Mouse (Mus musculus) erythroblast, adult 5-6 weeks (primary cell): Measurements from ENCODE around the gene Gm9125. TPM values are rescaled to one million over a fixed set of nuclear protein-coding genes. Genes with fewer than 3 reads are reported as not detected.
"Not testable (repeated sequence)": the region's sequence is repeated elsewhere in the genome, so short reads cannot be mapped to it uniquely, and the experiment has no call there.

ENCODE experiments used
- ATAC-seq: replicated peaks from 2 replicates; pipeline ENCODE4 v1.8.0; 2016; ENCODE audit warnings: moderate number of reproducible peaks, mild to moderate bottlenecking, moderate TSS enrichment, inconsistent platforms; ENCODE audit not compliant: poor library complexity, low FRiP score, severe bottlenecking
- total RNA-seq, 2 experiments: library from RNA; stranded (forward) in 1 of 2; stranded (reverse) in 1 of 2; fragments of 150-400 nt in 1 of 2; fragments of 200-764, 138-1000 nt in 1 of 2; gene quantifications; 2 replicates each; pipeline versions ENCODE4 v1.2.3 to v1.2.4; 2015 to 2017; ENCODE audit warnings: low replicate concordance in 2 of 2

Gm9125 gene
- total RNA-seq (2015; ENCODE audit: low replicate concordance) = not detected in 2 replicates
- not detected in 2 replicates for total RNA-seq (2017; ENCODE audit: low replicate concordance)

DNA sequence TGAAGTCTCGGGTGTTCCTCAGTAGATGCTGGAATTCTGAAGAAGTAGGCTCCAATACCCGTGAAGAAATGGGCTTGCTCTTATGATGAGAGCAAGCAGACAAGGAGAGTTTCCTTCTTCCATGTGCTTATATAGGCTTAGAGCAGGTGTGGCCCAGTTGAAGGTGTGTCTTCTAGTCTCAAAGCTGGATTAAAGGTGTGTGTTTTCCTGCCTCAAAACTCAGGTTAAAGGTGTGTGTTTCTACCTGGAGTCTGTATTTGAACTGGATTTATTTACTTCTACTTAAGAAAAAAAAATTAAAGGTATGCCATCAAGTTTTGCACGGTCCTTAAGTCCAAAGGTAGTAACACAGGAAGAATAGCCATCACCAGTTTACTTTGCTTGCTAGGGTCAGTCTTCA is at the start of gene Gm9125:
TSS of gene Gm9125 (minus strand) at position 101 of the 400 bp plus-strand sequence.
- not testable (repeated sequence) for ATAC-seq

DNA sequence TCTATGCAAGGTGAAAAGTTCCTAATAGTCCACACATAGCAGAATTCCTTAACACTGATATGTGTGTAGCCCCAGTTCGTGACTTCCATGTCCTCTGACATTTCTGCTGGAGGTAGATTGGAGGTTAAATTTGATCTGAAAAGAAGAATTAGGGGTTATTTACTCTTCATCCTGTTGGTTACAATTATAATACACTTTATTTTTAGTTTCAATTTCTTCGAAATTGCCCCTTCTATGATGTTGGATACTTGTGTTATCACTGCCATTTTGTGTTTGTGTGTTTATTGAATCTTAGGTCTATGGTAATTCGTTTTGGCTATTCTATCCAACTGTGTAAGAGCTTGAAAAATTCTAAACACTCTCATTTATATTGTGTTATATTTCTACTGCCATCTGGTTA is 17.9 kb upstream of the Gm9125 start, which contains the start of gene Gm10697:
TSS of gene Gm10697 (minus strand) at position 101 of the 400 bp plus-strand sequence.
- not testable (repeated sequence) for ATAC-seq

DNA sequence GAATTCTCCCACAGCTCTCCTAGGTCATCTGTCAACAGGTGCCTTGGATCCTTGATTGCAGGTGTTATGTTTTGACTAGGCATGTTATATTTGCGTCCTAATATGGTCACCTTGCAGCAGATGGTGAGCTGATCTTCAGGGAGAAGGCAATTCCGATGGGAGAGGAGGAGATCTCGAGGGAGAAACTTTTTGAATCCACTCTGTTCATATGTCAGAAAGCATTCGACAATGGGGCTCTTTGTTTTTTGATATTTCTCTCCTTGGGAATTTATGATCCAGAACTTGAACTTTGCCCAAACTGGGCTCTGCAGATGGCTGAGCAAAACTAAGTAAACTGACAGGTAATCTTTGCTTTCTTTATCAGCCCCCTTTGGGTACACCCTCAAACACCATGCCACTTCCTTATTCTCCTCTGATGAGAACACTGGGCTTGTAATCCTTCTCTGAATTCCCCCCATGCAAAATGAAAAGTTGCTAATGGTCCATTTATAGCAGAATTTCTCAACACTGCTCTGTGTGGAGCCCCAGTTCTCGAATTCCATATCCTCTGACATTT is 5.0 kb downstream of the Gm9125 start:
- ATAC-seq = not testable (repeated sequence)

DNA sequence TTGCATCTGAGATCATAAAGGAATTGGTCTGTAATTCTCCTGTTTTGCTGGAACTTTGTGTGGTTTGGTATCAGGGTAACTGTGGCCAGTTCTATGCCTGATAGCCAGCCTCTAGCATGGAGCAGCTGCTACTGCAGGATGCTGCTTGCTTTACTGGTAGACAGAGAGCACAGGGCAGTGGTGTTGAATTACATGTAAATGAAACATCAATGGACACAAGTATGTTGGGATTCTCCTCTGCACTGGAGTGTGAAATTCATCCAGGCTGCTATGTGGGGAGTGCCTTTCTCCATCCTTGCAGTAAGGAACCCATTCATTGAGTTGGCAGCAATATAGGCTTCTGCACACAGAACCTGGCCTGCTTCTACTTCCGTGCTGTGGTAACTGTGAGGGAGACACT is 16.4 kb downstream of the Gm9125 start:
- not testable (repeated sequence) for ATAC-seq

DNA sequence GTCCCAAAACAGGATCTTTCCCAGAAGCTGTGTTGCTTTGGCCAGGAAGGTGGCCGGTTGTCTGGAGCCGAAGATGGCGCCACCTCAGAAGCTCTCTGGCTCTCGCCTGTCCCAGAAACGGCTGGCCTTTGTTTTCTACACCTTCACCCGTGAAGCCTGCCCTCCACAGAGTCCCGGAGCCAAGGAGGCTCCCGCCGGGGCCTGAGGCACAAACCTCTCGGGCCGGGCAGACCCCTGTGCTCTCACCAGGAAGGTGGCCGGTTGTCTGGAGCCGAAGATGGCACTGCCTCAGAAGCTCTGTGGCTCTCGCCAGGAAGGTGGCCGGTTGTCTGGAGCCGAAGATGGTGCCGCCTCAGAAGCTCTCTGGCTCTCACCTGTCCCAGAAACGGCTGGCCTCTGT is 20.3 kb downstream of the Gm9125 start:
- not testable (repeated sequence) for ATAC-seq

Other genes starting within 250 kb of the Gm9125 start
- gene Tdpoz3, start 228.9 kb downstream of the Gm9125 start, total RNA-seq (2015; ENCODE audit: low replicate concordance) = not detected in 2 replicates
- not detected in 2 replicates for gene Tdpoz3, start 228.9 kb downstream of the Gm9125 start, total RNA-seq (2017; ENCODE audit: low replicate concordance)
- not detected in 2 replicates for gene Gm9117, start 111.3 kb downstream of the Gm9125 start, total RNA-seq (2015; ENCODE audit: low replicate concordance)
- not detected in 2 replicates for gene Gm9117, start 111.3 kb downstream of the Gm9125 start, total RNA-seq (2017; ENCODE audit: low replicate concordance)
- gene Tdpoz5, start 93.6 kb downstream of the Gm9125 start, total RNA-seq (2015; ENCODE audit: low replicate concordance) = not detected in 2 replicates
- not detected in 2 replicates for gene Tdpoz5, start 93.6 kb downstream of the Gm9125 start, total RNA-seq (2017; ENCODE audit: low replicate concordance)
- not detected in 2 replicates for gene Gm10697, start 17.8 kb upstream of the Gm9125 start, total RNA-seq (2015; ENCODE audit: low replicate concordance)
- gene Gm10697, start 17.8 kb upstream of the Gm9125 start, total RNA-seq (2017; ENCODE audit: low replicate concordance) = not detected in 2 replicates
- not detected in 2 replicates for gene Gm10696, start 123.3 kb upstream of the Gm9125 start, total RNA-seq (2015; ENCODE audit: low replicate concordance)
- gene Gm10696, start 123.3 kb upstream of the Gm9125 start, total RNA-seq (2017; ENCODE audit: low replicate concordance) = not detected in 2 replicates
- gene Gm5286, start 141.8 kb upstream of the Gm9125 start, total RNA-seq (2015; ENCODE audit: low replicate concordance) = not detected in 2 replicates
- not detected in 2 replicates for gene Gm5286, start 141.8 kb upstream of the Gm9125 start, total RNA-seq (2017; ENCODE audit: low replicate concordance)
- not detected in 2 replicates for gene Gm4778, start 209.2 kb upstream of the Gm9125 start, total RNA-seq (2015; ENCODE audit: low replicate concordance)
- gene Gm4778, start 209.2 kb upstream of the Gm9125 start, total RNA-seq (2017; ENCODE audit: low replicate concordance) = not detected in 2 replicates